Mouse (Mus musculus) brain, embryonic 18.5 days (tissue): ENCODE measurements around the gene Gm45213.
A peak's percentile ranks its signal among the peaks of the same experiment; 100 is the strongest.

ENCODE experiments used
- DNase-seq: peaks from one replicate; pipeline ENCODE4 v3.0.0-alpha.2; 2012; ENCODE audit warnings: low read depth, low spot score

Gene Gm45213

GRCm38 (mm10) chr7:66106581-66107056 lies 63.2 kb downstream of the Gm45213 start:
- no peak for DNase-seq

- DNase-seq = no peak
Measured at GRCm38 (mm10) chr7:66107206-66107605, 63.8 kb downstream of the Gm45213 start.

GRCm38 (mm10) chr7:66107930-66108329 lies 64.5 kb downstream of the Gm45213 start:
- no peak for DNase-seq

- DNase-seq = peak; percentile 85
Measured at GRCm38 (mm10) chr7:66108961-66109854, 65.8 kb downstream of the Gm45213 start, which contains the start of gene Chsy1. Gene Chsy1, plus strand, starts transcription at chr7:66109515.

- no peak for DNase-seq
Measured at GRCm38 (mm10) chr7:66109855-66110635, 66.6 kb downstream of the Gm45213 start.

- DNase-seq = no peak
Measured at GRCm38 (mm10) chr7:66110636-66111112, 67.3 kb downstream of the Gm45213 start.

GRCm38 (mm10) chr7:66111211-66111610 lies 67.8 kb downstream of the Gm45213 start:
- DNase-seq = no peak
